Mouse (Mus musculus) liver, postnatal 0 days (tissue): ENCODE results near the gene Ptprq.

Experiments
- CTCF ChIP-seq: sonication (generic); IDR thresholded peaks from 2 replicates; pipeline ENCODE4 v1.5.1; 2016; ENCODE audit warnings: antibody characterized with exemption, low read depth
- EP300 ChIP-seq: IDR thresholded peaks from 2 replicates; pipeline ENCODE4 v1.6.1; 2016; ENCODE audit warnings: antibody characterized with exemption, low read depth, mild to moderate bottlenecking

DNA sequence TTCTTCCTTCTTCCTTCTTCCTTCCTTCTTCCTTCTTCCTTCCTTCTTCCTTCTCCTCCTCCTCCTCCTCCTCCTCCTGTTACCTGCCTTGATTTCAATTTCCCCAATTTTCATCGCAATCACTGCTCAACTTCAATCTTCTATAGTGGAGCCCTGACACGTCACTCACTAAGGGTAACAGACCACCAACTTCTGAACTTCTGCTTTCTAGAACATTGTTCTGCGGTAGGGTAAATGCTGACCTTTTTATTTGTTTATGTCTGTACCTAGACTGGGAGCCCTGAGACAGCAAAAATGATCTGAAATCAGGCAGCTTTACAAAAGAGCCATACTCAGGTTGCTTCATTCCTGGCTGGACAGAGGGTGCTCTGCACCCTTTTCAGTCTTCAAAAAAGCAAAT lies 33.6 kb upstream of the Ptprq start:
- TF ChIP-seq CTCF, result no peak
- TF ChIP-seq EP300, result no peak
